ENCODE assay signal across 11 mouse cellular contexts in the genomic region with DNA sequence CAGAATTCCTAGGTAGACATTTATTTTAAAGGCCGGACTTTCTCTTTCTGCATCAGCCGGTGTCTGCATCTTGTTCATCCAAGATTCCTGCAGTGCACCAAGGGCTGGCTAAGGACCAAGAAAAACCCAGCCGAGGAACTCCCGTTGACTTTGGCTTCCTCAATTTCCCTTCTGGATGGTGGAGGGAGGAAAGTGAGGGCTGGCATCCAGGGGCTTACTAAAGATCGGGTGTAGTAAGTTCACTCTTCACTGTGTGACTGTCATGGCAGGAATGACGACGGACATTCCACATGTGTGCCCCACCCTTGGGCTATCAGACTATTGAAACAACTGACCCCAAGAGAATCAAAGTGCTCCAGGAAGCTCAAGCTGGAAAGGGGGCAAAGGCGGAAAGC. TPM values are rescaled to one million over a fixed set of nuclear protein-coding genes. Genes with fewer than 3 reads are reported as not detected.
DNase-seq lines count a peak whose midpoint lies in the region; ATAC-seq and TF ChIP-seq lines count a peak whose summit lies in the region.
"Had no signal": no experiment of that assay in that cellular context is flagged by ENCODE, and none has a peak within 500 bp of the region (broad histone marks: within the 10 kb centered on the region; RNA-seq: fewer than 3 reads in every experiment).

No protein-coding gene starts in this region.

- H3K36me3 ChIP-seq in heart, postnatal 0 days (replicated peaks; ENCODE audit: control insufficient read depth, insufficient read depth, low read length): peaks cover 16% of the 10 kb centered on the region; the same call in 1 of the 2 replicates
- peaks cover 68% of the 10 kb centered on the region for H3K36me3 ChIP-seq in limb, embryonic 12.5 days
- no peaks in the 10 kb centered on the region for H3K36me3 ChIP-seq in intestine, embryonic 15.5 days
- H3K36me3 ChIP-seq: hindbrain, embryonic 15.5 days had no signal

- no peak for TF ChIP-seq CTCF in heart, postnatal 0 days (IDR thresholded peaks at IDR 0.05; ENCODE audit: low read depth)

- no peak; the same call in 1 of the 2 replicates for TF ChIP-seq EP300 in heart, postnatal 0 days (IDR thresholded peaks at IDR 0.05; ENCODE audit: low read depth)

- peak overlapping the region; percentile 79 for H3K27ac ChIP-seq in heart, postnatal 0 days (ENCODE audit: low read depth)
- H3K27ac ChIP-seq in limb, embryonic 12.5 days: peak overlapping the region; percentile 91; the same call in 1 of the 2 replicates
- no peak overlapping the region for H3K27ac ChIP-seq in intestine, embryonic 15.5 days
- H3K27ac ChIP-seq: hindbrain, embryonic 15.5 days had no signal

- 21% methylated on average over 8 of the region's 8 CpGs for WGBS in heart, postnatal 0 days
- 79% methylated on average over 8 of the region's 8 CpGs for whole genome bisulfite sequencing in limb, embryonic 12.5 days
- WGBS in intestine, embryonic 15.5 days: 69% methylated on average over 8 of the region's 8 CpGs

- DNase-seq in adrenal gland, adult 2 months: peak; percentile 21
- no peak for DNase-seq in adrenal gland, postnatal 25 days
- DNase-seq in ZHBTc4 (ENCODE audit: low read depth, low spot score): peak; percentile 71
- no peak for DNase-seq in heart, postnatal 0 days (ENCODE audit: low spot score)
- DNase-seq in left cerebral cortex, adult 11 months (ENCODE audit: low spot score): no peak
- no peak for DNase-seq in liver
- DNase-seq: cerebellum, adult 9-10 months had no signal

- peaks cover 73% of the 10 kb centered on the region for H3K4me1 ChIP-seq in heart, postnatal 0 days (ENCODE audit: control insufficient read depth, insufficient read depth)
- H3K4me1 ChIP-seq in limb, embryonic 12.5 days (replicated peaks): peaks cover 61% of the 10 kb centered on the region
- H3K4me1 ChIP-seq in intestine, embryonic 15.5 days (replicated peaks): peaks cover 37% of the 10 kb centered on the region

- no peaks in the 10 kb centered on the region for H3K9me3 ChIP-seq in heart, postnatal 0 days (replicated peaks; ENCODE audit: control insufficient read depth, low read length)
- no peaks in the 10 kb centered on the region for H3K9me3 ChIP-seq in limb, embryonic 12.5 days
- no peaks in the 10 kb centered on the region for H3K9me3 ChIP-seq in intestine, embryonic 15.5 days
- H3K9me3 ChIP-seq: hindbrain, embryonic 15.5 days had no signal

- H3K9ac ChIP-seq in heart, postnatal 0 days (replicated peaks; ENCODE audit: low read depth, low read length): no peak overlapping the region
- H3K9ac ChIP-seq in limb, embryonic 12.5 days (replicated peaks): no peak overlapping the region
- H3K9ac ChIP-seq in intestine, embryonic 15.5 days: no peak overlapping the region
- H3K9ac ChIP-seq: hindbrain, embryonic 15.5 days had no signal

- peak overlapping the region; percentile 3; the same call in 1 of the 2 replicates for H3K4me2 ChIP-seq in heart, postnatal 0 days (ENCODE audit: low read depth, low read length)
- H3K4me2 ChIP-seq in limb, embryonic 12.5 days: 0 out of 2 replicates have a peak overlapping the region, but pooled peaks have one; percentile 11
- H3K4me2 ChIP-seq in intestine, embryonic 15.5 days (replicated peaks): no peak overlapping the region
- H3K4me2 ChIP-seq: hindbrain, embryonic 15.5 days had no signal

- no peaks in the 10 kb centered on the region for H3K27me3 ChIP-seq in heart, postnatal 0 days (ENCODE audit: control insufficient read depth, insufficient read depth, low read length)
- no peaks in the 10 kb centered on the region for H3K27me3 ChIP-seq in limb, embryonic 12.5 days
- H3K27me3 ChIP-seq in intestine, embryonic 15.5 days (replicated peaks): no peaks in the 10 kb centered on the region
- H3K27me3 ChIP-seq: hindbrain, embryonic 15.5 days had no signal

- no peak overlapping the region for H3K4me3 ChIP-seq in heart, postnatal 0 days (ENCODE audit: low read depth, low read length)
- H3K4me3 ChIP-seq in limb, embryonic 12.5 days (replicated peaks): no peak overlapping the region
- H3K4me3 ChIP-seq in intestine, embryonic 15.5 days (replicated peaks): no peak overlapping the region
- H3K4me3 ChIP-seq: hindbrain, embryonic 15.5 days had no signal

- 0 out of 2 replicates have a peak, but pooled peaks have one; percentile 20 for ATAC-seq in heart, postnatal 0 days (ENCODE audit: insufficient read depth, low read depth)
- ATAC-seq in limb, embryonic 12.5 days (ENCODE audit: insufficient number of reproducible peaks, insufficient read depth, low FRiP score, low TSS enrichment, low read depth): no peak
- ATAC-seq in intestine, embryonic 15.5 days: no peak
- ATAC-seq: forebrain, embryonic 14.5 days had no signal

RNA-seq across cellular contexts. Expression of a gene that starts 14.1 kb away (rescaled TPM):
- total RNA-seq in adrenal gland, adult 2 months (2021): 10 to 100 TPM; 39.3 to 56.7 TPM
- 8.0 and 8.6 TPM in 2 replicates for polyA plus RNA-seq in adrenal gland, adult 2 months (2012; rRNA removed)
- total RNA-seq in adrenal gland, postnatal 25 days (2021): 45.8 and 46.1 TPM in 2 replicates
- 289 and 316 TPM in 2 replicates for total RNA-seq in heart, postnatal 0 days (2014; rRNA removed; ENCODE audit: low replicate concordance)
- 271 and 272 TPM in 2 replicates for polyA plus RNA-seq in heart, postnatal 0 days (2015; fragmentation: Nextera tagmentation; extraction: Ambion mirVana)
- 385 and 432 TPM in 2 replicates for polyA plus RNA-seq in limb, embryonic 12.5 days (2016; fragmentation: Nextera tagmentation; extraction: Ambion mirVana)
- 232 and 269 TPM in 2 replicates for polyA plus RNA-seq in intestine, embryonic 15.5 days (2015; fragmentation: Nextera tagmentation; extraction: Ambion mirVana)

Comparison
In these comparisons a context has a peak if more than half of its experiments do, and no peak if none do; other contexts are left out.
1. DNase-seq: peak in adrenal gland, adult 2 months (single experiment) and ZHBTc4 (single experiment); none in adrenal gland, postnatal 25 days (single experiment), heart, postnatal 0 days (single experiment), left cerebral cortex, adult 11 months (single experiment) and liver (single experiment).
2. RNA of a gene that starts 14.1 kb away (polyA plus RNA-seq): 385 to 432 TPM in limb, embryonic 12.5 days, 271 to 272 TPM in heart, postnatal 0 days and 232 to 269 TPM in intestine, embryonic 15.5 days; 8.0 to 8.6 TPM in adrenal gland, adult 2 months; every median in the first group is over 10 times any median in the second.